Comparison of ENCODE assay signal across 10 mouse cellular contexts in genomic region chr9:47307752-47308500, GRCm38 (mm10).
DNase-seq lines count a peak whose midpoint lies in the region; ATAC-seq and TF ChIP-seq lines count a peak whose summit lies in the region.
"Had no signal": no experiment of that assay in that cellular context is flagged by ENCODE, and none has a peak within 500 bp of the region (broad histone marks: within the 10 kb centered on the region; RNA-seq: fewer than 3 reads in every experiment).

No protein-coding gene starts in this region.

- H3K4me2 ChIP-seq in kidney, embryonic 15.5 days = no peak overlapping the region
- H3K4me2 ChIP-seq in heart, embryonic 11.5 days = no peak overlapping the region
- no peak overlapping the region for H3K4me2 ChIP-seq in midbrain, postnatal 0 days (ENCODE audit: low read depth, low read length, poor library complexity, severe bottlenecking)
- H3K4me2 ChIP-seq: embryonic facial prominence, embryonic 13.5 days; liver, embryonic 13.5 days had no signal

- no peaks in the 10 kb centered on the region for H3K9me3 ChIP-seq in kidney, embryonic 15.5 days (replicated peaks)
- H3K9me3 ChIP-seq in heart, embryonic 11.5 days (replicated peaks; ENCODE audit: control insufficient read depth, low read length) = no peaks in the 10 kb centered on the region
- H3K9me3 ChIP-seq in midbrain, postnatal 0 days (ENCODE audit: low read length) = no peaks in the 10 kb centered on the region
- H3K9me3 ChIP-seq: liver, embryonic 13.5 days had no signal

- no peak overlapping the region for H3K4me3 ChIP-seq in kidney, embryonic 15.5 days (replicated peaks)
- H3K4me3 ChIP-seq in heart, embryonic 11.5 days (ENCODE audit: low read depth, low read length) = no peak overlapping the region
- no peak overlapping the region for H3K4me3 ChIP-seq in midbrain, postnatal 0 days (ENCODE audit: low read depth, low read length)
- H3K4me3 ChIP-seq: embryonic facial prominence, embryonic 13.5 days; liver, embryonic 13.5 days had no signal

- no peak overlapping the region for H3K9ac ChIP-seq in kidney, embryonic 15.5 days
- H3K9ac ChIP-seq in heart, embryonic 11.5 days (ENCODE audit: low read depth, low read length) = 0 out of 2 replicates have a peak overlapping the region, but pooled peaks have one; percentile 11
- no peak overlapping the region for H3K9ac ChIP-seq in midbrain, postnatal 0 days (replicated peaks; ENCODE audit: low read length, poor library complexity, severe bottlenecking)
- H3K9ac ChIP-seq: embryonic facial prominence, embryonic 13.5 days; liver, embryonic 13.5 days had no signal

- no peaks in the 10 kb centered on the region for H3K4me1 ChIP-seq in kidney, embryonic 15.5 days
- peaks cover 6% of the 10 kb centered on the region; the same call in 1 of the 2 replicates for H3K4me1 ChIP-seq in heart, embryonic 11.5 days (ENCODE audit: control insufficient read depth, insufficient read depth, low read length)
- no peaks in the 10 kb centered on the region for H3K4me1 ChIP-seq in midbrain, postnatal 0 days (ENCODE audit: insufficient read depth, low read length)
- H3K4me1 ChIP-seq: liver, embryonic 13.5 days had no signal

- peak; percentile 12 to 44 for DNase-seq in kidney, postnatal 36 days
- peak; percentile 68 for DNase-seq in MEL-GATA-1-ER (ENCODE audit: extremely low read depth, low read depth)
- peak; percentile 61 for DNase-seq in brain, adult 2 months (ENCODE audit: low read depth, low spot score)
- peak; percentile 82 for DNase-seq in midbrain, postnatal 0 days (ENCODE audit: low spot score)
- DNase-seq in gastrocnemius, adult 18-20 months (ENCODE audit: low spot score) = no peak
- DNase-seq: liver, embryonic 13.5 days had no signal

- no peaks in the 10 kb centered on the region for H3K36me3 ChIP-seq in kidney, embryonic 15.5 days
- H3K36me3 ChIP-seq in heart, embryonic 11.5 days (ENCODE audit: control insufficient read depth, insufficient read depth, low read length) = no peaks in the 10 kb centered on the region
- no peaks in the 10 kb centered on the region for H3K36me3 ChIP-seq in midbrain, postnatal 0 days (ENCODE audit: insufficient read depth, low read length)
- H3K36me3 ChIP-seq: embryonic facial prominence, embryonic 13.5 days; liver, embryonic 13.5 days had no signal

- 46% methylated on average over 17 of the region's 17 CpGs for WGBS in kidney, embryonic 15.5 days
- 60% methylated on average over 17 of the region's 17 CpGs for WGBS in heart, embryonic 11.5 days (ENCODE audit: insufficient replicate concordance)
- WGBS in midbrain, postnatal 0 days = 33% methylated on average over 17 of the region's 17 CpGs

- no peak for TF ChIP-seq CTCF in midbrain, postnatal 0 days (IDR thresholded peaks at IDR 0.05)

- H3K27ac ChIP-seq in kidney, embryonic 15.5 days = no peak overlapping the region
- no peak overlapping the region for H3K27ac ChIP-seq in heart, embryonic 11.5 days (ENCODE audit: low read depth, low read length)
- H3K27ac ChIP-seq in midbrain, postnatal 0 days (ENCODE audit: low read depth, low read length) = no peak overlapping the region
- H3K27ac ChIP-seq: embryonic facial prominence, embryonic 13.5 days; liver, embryonic 13.5 days had no signal

- H3K27me3 ChIP-seq in kidney, embryonic 15.5 days = no peaks in the 10 kb centered on the region
- 0 out of 2 replicates have a peak, but pooled peaks cover 3% of the 10 kb centered on the region for H3K27me3 ChIP-seq in heart, embryonic 11.5 days (ENCODE audit: control insufficient read depth, insufficient read depth, low read length)
- H3K27me3 ChIP-seq in midbrain, postnatal 0 days (ENCODE audit: insufficient read depth, low read length) = no peaks in the 10 kb centered on the region
- H3K27me3 ChIP-seq: liver, embryonic 13.5 days had no signal

- ATAC-seq in kidney, embryonic 15.5 days (replicated peaks; ENCODE audit: low FRiP score) = no peak
- ATAC-seq in heart, embryonic 11.5 days (replicated peaks; ENCODE audit: insufficient number of reproducible peaks, low FRiP score, low TSS enrichment) = no peak
- ATAC-seq in midbrain, postnatal 0 days (ENCODE audit: low FRiP score) = no peak
- no peak for ATAC-seq in activated CD4-positive, CD25-positive, alpha-beta regulatory T cell, adult 4 months
